Mouse (Mus musculus): ENCODE data around the gene Idi2.
"Not testable (repeated sequence)": the region's sequence is repeated elsewhere in the genome, so short reads cannot be mapped to it uniquely, and the experiment has no call there.

DNA sequence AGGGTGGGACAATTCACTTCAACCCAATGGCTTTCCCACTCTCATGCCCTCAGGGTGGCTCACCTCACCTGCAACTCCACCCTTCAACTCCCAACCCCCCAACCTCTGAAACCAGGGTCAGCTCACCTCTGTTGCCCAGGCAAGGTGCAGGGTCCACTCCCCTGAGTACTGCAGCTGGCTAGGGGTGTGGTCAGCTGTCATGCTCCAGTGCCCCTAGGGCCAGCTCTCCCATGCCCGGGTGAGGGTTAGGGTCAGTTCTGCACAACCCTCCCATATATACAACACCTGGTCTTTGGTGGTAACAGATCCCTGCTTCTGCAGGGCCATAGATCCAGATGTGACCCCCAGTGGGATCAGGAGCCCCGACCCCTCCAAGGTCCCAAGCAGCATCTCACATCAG is 2.5 kb downstream of the Idi2 start:
- TF ChIP-seq CTCF (IDR thresholded peaks at IDR 0.05; ENCODE audit: low read depth, low read length); EP300 (IDR thresholded peaks at IDR 0.05; ENCODE audit: insufficient read depth, low read depth, low read length); POLR2A (IDR thresholded peaks at IDR 0.05; ENCODE audit: insufficient read depth, low read length): not testable (repeated sequence)
